Mouse (Mus musculus): ENCODE measurements at regions not wholly inside any gene's neighbourhood (a gene's known extent, or its start where the extent isn't known, plus 50 kb on each side); places are given as distances from the start of the nearest gene placed in this dataset.

DNA sequence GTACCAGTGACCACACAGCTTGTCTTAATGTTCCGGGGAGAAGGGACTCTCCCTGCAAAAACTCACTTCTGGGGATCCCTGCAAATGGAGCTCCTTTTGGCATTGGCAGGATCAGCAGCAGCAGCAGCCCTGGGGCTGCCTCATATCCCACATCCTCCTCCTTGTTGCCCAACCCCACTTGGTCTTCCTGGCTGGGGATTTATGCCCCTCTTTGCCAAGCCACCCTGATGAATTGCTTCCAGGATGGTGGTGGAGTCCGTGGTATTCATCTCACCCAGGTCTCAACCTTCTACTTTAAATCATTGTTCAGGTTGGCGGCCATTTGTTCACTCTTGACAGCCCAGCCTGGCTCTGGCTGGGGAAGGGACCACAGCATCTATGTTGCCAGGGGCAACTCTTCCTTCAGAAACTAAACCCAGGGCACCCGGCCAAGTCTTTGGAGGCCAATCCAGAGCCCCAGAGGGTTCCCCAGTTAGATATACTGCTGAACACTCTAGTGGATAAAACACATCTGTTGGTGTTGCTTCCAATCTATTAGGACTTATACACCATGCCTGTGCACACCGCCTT lies 66.0 kb downstream of the Gm4791 start:
- H3K4me3 ChIP-seq (ENCODE audit: low read depth, low read length) = no peak overlapping the region
- no peaks in the 10 kb centered on the region for H3K9me3 ChIP-seq (replicated peaks; ENCODE audit: control insufficient read depth, low read length)
- DNase-seq (ENCODE audit: low spot score) = no peak
- no peak for TF ChIP-seq CTCF (IDR thresholded peaks at IDR 0.05; ENCODE audit: low read depth)
- no peak for TF ChIP-seq EP300 (IDR thresholded peaks at IDR 0.05; ENCODE audit: low read depth)
- 67% methylated on average over 5 of the region's 5 CpGs for WGBS
- ATAC-seq (ENCODE audit: insufficient read depth, low read depth) = no peak
- H3K9ac ChIP-seq (replicated peaks; ENCODE audit: low read depth, low read length) = no peak overlapping the region
- H3K4me2 ChIP-seq (ENCODE audit: low read depth, low read length) = no peak overlapping the region
- H3K27ac ChIP-seq (ENCODE audit: low read depth) = no peak overlapping the region
- no peaks in the 10 kb centered on the region for H3K27me3 ChIP-seq (ENCODE audit: control insufficient read depth, insufficient read depth, low read length)
- H3K36me3 ChIP-seq (replicated peaks; ENCODE audit: control insufficient read depth, insufficient read depth, low read length) = no peaks in the 10 kb centered on the region
- no peaks in the 10 kb centered on the region for H3K4me1 ChIP-seq (ENCODE audit: control insufficient read depth, insufficient read depth)

DNA sequence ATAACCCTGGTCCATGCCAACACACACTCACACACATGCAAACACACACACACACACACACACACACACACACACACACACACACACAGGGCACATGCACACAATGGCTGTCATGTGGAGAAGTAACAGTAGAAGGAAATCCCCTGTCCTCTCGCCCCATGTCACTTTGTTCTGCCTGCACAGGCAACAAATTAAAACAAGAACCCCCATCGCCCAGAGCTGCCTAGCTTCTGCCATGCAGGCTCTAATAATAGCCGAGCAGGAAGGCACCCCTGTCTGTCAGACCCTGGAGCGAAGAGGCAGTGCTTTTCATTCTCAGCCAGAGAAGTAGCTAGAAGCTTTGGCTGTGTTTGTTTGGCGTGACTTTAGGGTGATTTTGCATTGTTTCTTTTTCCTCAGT lies 70.9 kb downstream of the Gm4791 start:
- H3K4me2 ChIP-seq (ENCODE audit: low read depth, low read length) = no peak overlapping the region
- H3K4me3 ChIP-seq (ENCODE audit: low read depth, low read length) = no peak overlapping the region
- peak; percentile 23 for DNase-seq (ENCODE audit: low spot score)
- H3K4me1 ChIP-seq (ENCODE audit: control insufficient read depth, insufficient read depth) = 0 out of 2 replicates have a peak, but pooled peaks cover 2% of the 10 kb centered on the region
- no peaks in the 10 kb centered on the region for H3K9me3 ChIP-seq (replicated peaks; ENCODE audit: control insufficient read depth, low read length)
- H3K36me3 ChIP-seq (replicated peaks; ENCODE audit: control insufficient read depth, insufficient read depth, low read length) = no peaks in the 10 kb centered on the region
- no peak for ATAC-seq (ENCODE audit: insufficient read depth, low read depth)
- H3K27me3 ChIP-seq (ENCODE audit: control insufficient read depth, insufficient read depth, low read length) = no peaks in the 10 kb centered on the region
- TF ChIP-seq CTCF (IDR thresholded peaks at IDR 0.05; ENCODE audit: low read depth) = no peak
- TF ChIP-seq EP300 (IDR thresholded peaks at IDR 0.05; ENCODE audit: low read depth) = no peak
- no peak overlapping the region for H3K27ac ChIP-seq (ENCODE audit: low read depth)
- 10% methylated on average over 5 of the region's 5 CpGs for WGBS
- no peak overlapping the region for H3K9ac ChIP-seq (replicated peaks; ENCODE audit: low read depth, low read length)

DNA sequence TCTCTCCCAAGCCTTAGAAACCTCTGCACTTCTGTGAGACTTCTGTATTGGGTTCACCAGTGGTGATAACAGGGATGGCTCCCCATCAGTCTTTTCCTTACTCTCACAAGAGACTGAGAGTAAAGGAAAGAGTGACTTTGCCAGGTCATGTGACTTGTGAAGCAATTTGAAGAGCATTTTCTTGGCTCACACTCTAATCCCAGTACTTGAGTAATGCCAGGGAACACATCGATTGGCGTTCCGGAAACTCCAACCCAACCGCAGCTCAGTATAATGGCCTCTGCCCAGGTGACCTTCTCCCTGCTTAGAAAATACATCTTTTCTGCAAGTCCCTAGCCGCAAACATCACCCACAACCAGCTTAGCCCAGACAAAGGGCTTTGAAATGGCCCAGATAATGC lies 72.4 kb downstream of the Gm4791 start:
- H3K9ac ChIP-seq (replicated peaks; ENCODE audit: low read depth, low read length) = no peak overlapping the region
- no peak overlapping the region for H3K27ac ChIP-seq (ENCODE audit: low read depth)
- TF ChIP-seq EP300 (IDR thresholded peaks at IDR 0.05; ENCODE audit: low read depth) = no peak
- no peak for TF ChIP-seq CTCF (IDR thresholded peaks at IDR 0.05; ENCODE audit: low read depth)
- H3K9me3 ChIP-seq (replicated peaks; ENCODE audit: control insufficient read depth, low read length) = no peaks in the 10 kb centered on the region
- H3K4me1 ChIP-seq (ENCODE audit: control insufficient read depth, insufficient read depth) = 0 out of 2 replicates have a peak, but pooled peaks cover 2% of the 10 kb centered on the region
- ATAC-seq (ENCODE audit: insufficient read depth, low read depth) (no peak), DNase-seq (ENCODE audit: low spot score) (no peak)
- no peaks in the 10 kb centered on the region for H3K36me3 ChIP-seq (replicated peaks; ENCODE audit: control insufficient read depth, insufficient read depth, low read length)
- 0 out of 2 replicates have a peak, but pooled peaks cover 5% of the 10 kb centered on the region for H3K27me3 ChIP-seq (ENCODE audit: control insufficient read depth, insufficient read depth, low read length)
- no peak overlapping the region for H3K4me3 ChIP-seq (ENCODE audit: low read depth, low read length)
- WGBS = 67% methylated on average over 5 of the region's 5 CpGs
- H3K4me2 ChIP-seq (ENCODE audit: low read depth, low read length) = no peak overlapping the region

DNA sequence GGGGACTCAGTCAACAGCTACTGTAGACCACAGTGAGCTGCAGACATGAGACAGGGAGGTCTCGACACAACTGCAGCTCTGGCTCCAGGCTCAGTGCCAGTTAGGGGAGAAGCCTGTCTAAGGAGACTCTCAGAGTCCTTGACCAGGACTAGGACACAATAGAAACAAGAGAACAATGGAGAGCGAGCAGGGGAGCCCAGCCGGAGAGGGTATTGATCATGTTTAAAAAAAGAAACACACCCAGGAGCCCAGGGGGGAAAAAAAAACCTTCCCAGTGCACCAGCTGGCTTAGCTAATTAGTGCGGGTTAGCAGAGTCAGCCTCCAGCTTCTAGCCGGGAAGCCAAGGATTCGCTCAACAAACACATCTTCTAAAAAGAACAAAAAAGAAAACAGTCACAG lies 78.4 kb downstream of the Gm4791 start:
- Histone ChIP-seq H3K9me3 (replicated peaks; ENCODE audit: control insufficient read depth, low read length) (no peaks in the 10 kb centered on the region), H3K9ac (replicated peaks; ENCODE audit: low read depth, low read length) (no peak overlapping the region), H3K27me3 (ENCODE audit: control insufficient read depth, insufficient read depth, low read length) (0 out of 2 replicates have a peak, but pooled peaks cover 5% of the 10 kb centered on the region), H3K4me3 (ENCODE audit: low read depth, low read length) (no peak overlapping the region), H3K4me1 (ENCODE audit: control insufficient read depth, insufficient read depth) (no peaks in the 10 kb centered on the region), H3K4me2 (ENCODE audit: low read depth, low read length) (no peak overlapping the region), H3K27ac (ENCODE audit: low read depth) (no peak overlapping the region), H3K36me3 (replicated peaks; ENCODE audit: control insufficient read depth, insufficient read depth, low read length) (no peaks in the 10 kb centered on the region)
- ATAC-seq (ENCODE audit: insufficient read depth, low read depth) (no peak), DNase-seq (ENCODE audit: low spot score) (no peak)
- WGBS = 26% methylated on average over 6 of the region's 6 CpGs
- TF ChIP-seq EP300 (IDR thresholded peaks at IDR 0.05; ENCODE audit: low read depth) = no peak
- TF ChIP-seq CTCF (IDR thresholded peaks at IDR 0.05; ENCODE audit: low read depth) = no peak

DNA sequence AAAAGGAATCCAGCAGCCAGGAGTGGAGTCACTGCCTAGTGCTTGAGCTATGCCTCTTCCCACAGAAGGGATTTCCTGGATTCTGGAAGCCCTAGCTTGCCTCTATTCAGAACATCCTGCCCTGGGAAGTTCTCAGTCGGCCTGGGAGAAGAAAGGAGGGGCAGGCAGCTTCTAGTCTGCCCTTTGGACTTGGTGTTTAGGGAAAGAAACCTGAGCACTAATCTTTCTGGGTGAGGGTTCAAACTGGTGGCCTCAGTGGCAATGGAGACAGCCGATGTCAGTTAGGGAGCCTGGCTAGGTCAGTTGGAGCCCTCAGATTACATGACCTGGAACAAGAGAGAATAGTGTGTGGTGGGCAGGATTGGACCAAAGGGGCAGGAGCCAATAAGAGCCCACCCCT lies 78.9 kb downstream of the Gm4791 start:
- Histone ChIP-seq H3K4me2 (ENCODE audit: low read depth, low read length) (no peak overlapping the region), H3K27ac (ENCODE audit: low read depth) (no peak overlapping the region), H3K36me3 (replicated peaks; ENCODE audit: control insufficient read depth, insufficient read depth, low read length) (no peaks in the 10 kb centered on the region), H3K27me3 (ENCODE audit: control insufficient read depth, insufficient read depth, low read length) (0 out of 2 replicates have a peak, but pooled peaks cover 5% of the 10 kb centered on the region), H3K4me3 (ENCODE audit: low read depth, low read length) (no peak overlapping the region), H3K9me3 (replicated peaks; ENCODE audit: control insufficient read depth, low read length) (no peaks in the 10 kb centered on the region), H3K4me1 (ENCODE audit: control insufficient read depth, insufficient read depth) (no peaks in the 10 kb centered on the region), H3K9ac (replicated peaks; ENCODE audit: low read depth, low read length) (no peak overlapping the region)
- 51% methylated on average over 2 of the region's 2 CpGs for WGBS
- no peak for TF ChIP-seq EP300 (IDR thresholded peaks at IDR 0.05; ENCODE audit: low read depth)
- no peak for TF ChIP-seq CTCF (IDR thresholded peaks at IDR 0.05; ENCODE audit: low read depth)
- DNase-seq (ENCODE audit: low spot score) (no peak), ATAC-seq (ENCODE audit: insufficient read depth, low read depth) (no peak)

DNA sequence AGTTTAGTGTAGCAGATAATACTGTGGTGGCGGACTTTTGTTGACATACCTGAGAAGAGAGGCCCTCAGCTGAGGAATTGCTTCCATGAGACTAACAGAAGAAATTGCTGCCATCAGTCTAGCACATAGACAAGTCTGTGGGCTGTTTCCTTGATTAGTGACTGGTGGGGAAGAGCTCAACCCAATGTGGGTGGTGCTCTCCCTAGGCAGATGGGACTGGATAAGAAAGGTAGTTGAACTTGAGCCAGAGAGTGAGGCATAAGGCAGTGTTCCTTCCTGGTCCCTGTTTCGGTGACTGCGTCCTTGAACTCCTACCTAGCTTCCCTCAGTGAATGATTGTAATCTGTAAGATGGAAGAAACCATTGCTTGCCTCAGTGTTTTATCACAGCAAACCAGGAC lies 79.4 kb downstream of the Gm4791 start:
- 0 out of 2 replicates have a peak, but pooled peaks cover 5% of the 10 kb centered on the region for H3K27me3 ChIP-seq (ENCODE audit: control insufficient read depth, insufficient read depth, low read length)
- 84% methylated on average over 3 of the region's 3 CpGs for WGBS
- no peak overlapping the region for H3K9ac ChIP-seq (replicated peaks; ENCODE audit: low read depth, low read length)
- no peak overlapping the region for H3K27ac ChIP-seq (ENCODE audit: low read depth)
- no peak overlapping the region for H3K4me3 ChIP-seq (ENCODE audit: low read depth, low read length)
- TF ChIP-seq CTCF (IDR thresholded peaks at IDR 0.05; ENCODE audit: low read depth) (no peak), EP300 (IDR thresholded peaks at IDR 0.05; ENCODE audit: low read depth) (no peak)
- ATAC-seq (ENCODE audit: insufficient read depth, low read depth) (no peak), DNase-seq (ENCODE audit: low spot score) (no peak)
- H3K36me3 ChIP-seq (replicated peaks; ENCODE audit: control insufficient read depth, insufficient read depth, low read length) = no peaks in the 10 kb centered on the region
- H3K4me2 ChIP-seq (ENCODE audit: low read depth, low read length) = no peak overlapping the region
- no peaks in the 10 kb centered on the region for H3K9me3 ChIP-seq (replicated peaks; ENCODE audit: control insufficient read depth, low read length)
- H3K4me1 ChIP-seq (ENCODE audit: control insufficient read depth, insufficient read depth) = no peaks in the 10 kb centered on the region
